Mouse (Mus musculus) v-Abl transformed pro-B cells (cell line): ENCODE results near the gene Cstf1.

Experiments
- in situ Hi-C, 2 experiments: fragments of 400-800 bp; cut with MboI; formaldehyde crosslinking; loops; one replicate each; pipeline ENCODE4 v1.15.1; 2025; ENCODE audit not compliant: unreplicated experiment in 2 of 2

Gene Cstf1

DNA sequence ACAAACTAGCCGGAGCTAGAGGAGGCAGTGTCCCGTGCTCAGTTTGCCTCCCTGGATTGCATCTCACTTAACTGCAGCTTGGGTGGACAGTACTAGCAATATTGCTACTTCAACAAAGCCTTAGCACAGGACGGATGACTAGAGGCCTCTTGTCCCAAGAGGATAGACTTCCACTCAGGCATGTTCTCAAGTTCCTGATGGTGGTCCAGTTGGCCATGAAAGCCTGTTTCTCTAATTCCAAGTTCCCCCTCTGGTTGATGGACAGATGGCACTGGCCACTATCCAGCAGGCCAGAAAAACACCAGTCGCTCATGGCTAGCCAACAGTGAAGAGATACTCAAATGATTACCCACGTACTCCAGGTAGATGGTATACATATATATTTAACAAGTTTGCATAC, 14.6 kb upstream of the Cstf1 start:
- in situ Hi-C loops: loop anchor here in 1 of 2 experiments (25.0 kb wide), 1 partner anchor 1306 kb away; the partner anchor contains the start of gene Rab22a

DNA sequence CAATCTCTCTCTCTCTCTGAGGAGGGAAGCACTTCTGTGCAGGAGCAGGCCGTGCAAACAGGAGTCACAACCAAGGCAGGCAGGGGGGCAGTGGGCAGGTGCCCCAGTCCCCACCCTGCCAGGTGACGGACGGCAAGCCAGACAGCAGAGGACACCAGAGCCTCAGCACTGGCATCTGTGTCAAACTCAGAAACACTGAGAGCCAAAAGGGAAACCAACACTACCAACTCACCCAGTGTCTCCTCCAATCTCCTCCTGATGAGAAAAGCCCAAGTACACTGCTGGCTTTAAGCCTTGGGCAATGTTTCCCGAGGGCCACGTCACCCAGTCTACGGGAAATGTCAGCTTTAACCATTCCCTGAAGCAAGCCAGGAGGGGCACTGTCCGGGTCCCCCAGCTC, 7.3 kb upstream of the Cstf1 start:
- in situ Hi-C loops: loop anchor here in 1 of 2 experiments (25.0 kb wide), 1 partner anchor 1299 kb away; the partner anchor contains the start of gene Rab22a

DNA sequence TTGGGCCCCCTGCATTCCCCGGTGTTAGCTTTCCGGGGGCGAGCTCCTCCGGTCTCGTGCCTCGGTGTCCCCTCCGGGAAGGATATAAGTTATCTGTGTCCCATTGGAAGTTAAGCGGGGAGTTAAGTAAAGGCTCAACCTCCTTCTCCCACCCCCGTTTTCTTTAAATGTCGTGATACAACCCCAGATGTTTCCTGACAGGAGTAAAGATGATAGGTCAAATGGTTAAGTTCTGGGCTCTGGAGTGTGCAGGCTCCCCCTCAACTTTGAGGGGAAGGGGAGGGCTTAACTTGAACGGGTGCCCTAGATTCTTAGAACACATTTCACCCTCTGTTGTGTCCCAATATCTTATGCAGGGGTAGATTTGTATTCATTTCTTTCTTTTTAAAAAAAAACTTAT, 777 bp downstream of the Cstf1 start:
- in situ Hi-C loops: loop anchor here in 1 of 2 experiments (25.0 kb wide), 1 partner anchor 1291 kb away; the partner anchor contains the start of gene Rab22a

DNA sequence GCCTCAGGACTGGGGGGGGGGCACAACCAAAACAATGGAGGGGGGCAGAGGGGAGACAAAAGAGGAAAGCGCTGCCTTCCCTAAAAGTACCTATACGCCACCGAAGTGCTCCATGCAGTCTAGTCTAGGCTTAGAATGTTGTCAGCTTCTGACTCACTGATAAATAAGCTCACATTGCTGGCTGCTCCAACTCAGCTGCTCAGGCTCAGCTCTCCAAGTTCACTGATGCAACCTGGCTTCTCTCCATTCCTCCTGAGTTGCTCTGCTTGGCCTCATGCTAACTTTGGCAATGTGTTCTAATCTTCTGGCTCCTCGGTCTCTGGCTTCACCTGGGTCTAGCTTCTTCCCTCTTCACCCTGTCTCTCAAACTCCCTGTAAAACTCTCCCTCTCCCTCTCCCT, 6.1 kb downstream of the Cstf1 start:
- in situ Hi-C loops: loop anchor here in 1 of 2 experiments (5.0 to 25.0 kb wide), 2 partner anchors 71 to 661 kb away; no protein-coding TSS in a partner anchor

DNA sequence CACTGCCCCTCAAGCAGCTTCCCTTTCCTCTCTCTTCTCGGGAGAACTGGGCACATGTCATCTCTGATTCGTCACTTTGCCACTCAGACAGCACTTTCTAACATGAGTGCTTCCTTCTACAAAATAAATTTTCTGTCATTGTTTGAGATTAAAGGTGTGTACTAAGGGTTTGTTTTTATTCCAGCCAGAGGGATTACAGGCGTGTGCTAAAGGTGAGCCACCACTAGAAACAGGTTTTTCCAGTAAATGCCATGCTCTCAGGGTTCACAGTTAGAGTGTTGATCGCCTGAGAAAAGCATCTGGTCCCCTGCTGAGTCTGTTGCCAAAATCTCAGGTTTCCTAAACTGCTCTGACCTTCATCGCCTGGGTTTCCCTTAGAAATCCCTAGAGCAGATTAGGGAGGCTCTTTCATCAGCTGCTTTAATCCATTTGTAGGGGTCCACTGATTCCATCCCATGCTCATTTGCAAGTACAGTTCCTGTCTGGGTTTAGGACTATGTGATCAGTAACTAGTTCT, 6.6 kb downstream of the Cstf1 start:
- in situ Hi-C loops: loop anchor here in 1 of 2 experiments (5.0 to 25.0 kb wide), 2 partner anchors 70 to 660 kb away; no protein-coding TSS in a partner anchor

DNA sequence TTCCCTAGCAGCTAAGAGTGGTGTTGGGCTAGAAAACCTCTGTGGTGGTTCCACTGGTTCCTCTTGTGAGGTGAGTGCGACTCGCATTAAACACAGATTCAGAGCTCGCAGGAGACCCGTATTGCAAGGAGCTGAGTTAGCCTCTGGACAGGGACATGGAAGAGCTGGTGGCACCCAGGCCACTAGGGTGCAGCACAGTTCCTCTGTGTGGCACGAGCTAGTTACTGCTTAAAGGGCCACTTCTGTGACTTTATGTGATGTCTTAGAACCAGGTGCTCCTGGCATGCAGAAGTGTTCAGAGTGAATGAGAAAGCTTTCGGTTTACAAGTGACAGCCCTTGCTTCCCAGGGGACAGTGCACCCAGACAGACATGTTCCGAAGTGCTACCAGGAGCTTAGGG, 7.9 kb downstream of the Cstf1 start:
- in situ Hi-C loops: loop anchor here in 1 of 2 experiments (5.0 to 25.0 kb wide), 2 partner anchors 69 to 659 kb away; no protein-coding TSS in a partner anchor

DNA sequence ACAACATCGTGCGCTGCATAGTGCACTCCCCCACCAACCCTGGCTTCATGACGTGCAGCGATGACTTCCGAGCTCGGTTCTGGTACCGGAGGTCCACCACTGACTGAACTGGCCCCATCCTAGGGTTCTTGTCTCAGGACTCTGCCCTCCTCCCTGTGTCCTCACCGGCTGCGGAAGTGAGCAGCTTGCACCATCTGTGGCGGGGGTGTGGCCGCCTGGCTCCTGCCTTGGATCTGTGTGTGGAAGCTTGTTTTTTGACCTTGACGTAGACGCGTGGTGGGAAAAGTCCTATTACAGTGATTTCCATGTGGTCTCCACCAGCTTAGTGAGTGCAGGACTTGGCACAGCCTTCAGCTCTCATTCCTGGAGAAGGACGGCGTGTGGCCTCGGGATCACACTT, 10.0 kb downstream of the Cstf1 start:
- in situ Hi-C loops: loop anchor here (5.0 to 25.0 kb wide), 4 partner anchors 62 to 657 kb away; partner anchors contain the start of genes Spo11 (in 2 of the 2) and Rtf2 (in 1 of the 2)

DNA sequence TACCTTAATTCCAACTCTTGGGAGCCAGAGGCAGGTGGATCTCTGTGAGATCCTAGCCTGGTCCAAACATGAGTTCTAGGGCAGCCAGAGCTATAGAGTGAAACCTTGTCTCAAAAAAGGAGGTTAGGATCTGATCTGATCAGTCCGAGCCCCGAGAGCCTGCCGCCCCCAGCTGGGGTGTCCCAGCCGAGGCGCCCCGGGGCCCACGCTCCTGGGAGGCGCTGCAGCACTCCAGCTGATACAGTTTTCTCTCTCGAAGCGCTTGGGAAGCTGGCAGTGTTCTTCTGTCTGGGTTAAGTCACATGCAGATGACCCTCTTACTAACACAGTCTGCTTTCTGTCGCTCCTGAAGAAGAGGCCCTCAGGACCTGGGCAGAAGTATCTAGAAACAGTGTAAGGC, 10.9 kb downstream of the Cstf1 start:
- in situ Hi-C loops: loop anchor here (5.0 to 25.0 kb wide), 4 partner anchors 61 to 656 kb away; partner anchors contain the start of genes Spo11 (in 2 of the 2) and Rtf2 (in 1 of the 2)

DNA sequence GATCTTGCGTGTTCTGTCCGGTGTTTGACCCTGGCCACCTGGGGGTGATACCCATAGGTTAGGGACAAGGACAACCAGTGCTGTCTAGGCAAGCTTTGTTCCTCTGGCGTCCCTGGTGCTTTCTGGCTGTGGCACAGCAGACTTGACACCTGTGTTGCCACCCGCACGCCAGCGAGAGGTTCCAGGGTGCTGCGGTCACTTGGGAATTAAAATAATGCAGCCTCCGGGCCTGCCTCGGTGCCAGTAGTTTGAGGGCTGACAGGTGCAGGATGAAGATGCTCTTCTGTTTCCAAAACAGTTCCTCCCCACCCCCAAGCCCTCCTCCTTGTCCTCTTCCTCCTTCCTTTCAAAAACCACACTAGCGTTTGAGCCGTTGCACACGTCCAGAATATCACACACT, 11.4 kb downstream of the Cstf1 start:
- in situ Hi-C loops: loop anchor here (5.0 to 25.0 kb wide), 4 partner anchors 60 to 655 kb away; partner anchors contain the start of genes Spo11 (in 2 of the 2) and Rtf2 (in 1 of the 2)

DNA sequence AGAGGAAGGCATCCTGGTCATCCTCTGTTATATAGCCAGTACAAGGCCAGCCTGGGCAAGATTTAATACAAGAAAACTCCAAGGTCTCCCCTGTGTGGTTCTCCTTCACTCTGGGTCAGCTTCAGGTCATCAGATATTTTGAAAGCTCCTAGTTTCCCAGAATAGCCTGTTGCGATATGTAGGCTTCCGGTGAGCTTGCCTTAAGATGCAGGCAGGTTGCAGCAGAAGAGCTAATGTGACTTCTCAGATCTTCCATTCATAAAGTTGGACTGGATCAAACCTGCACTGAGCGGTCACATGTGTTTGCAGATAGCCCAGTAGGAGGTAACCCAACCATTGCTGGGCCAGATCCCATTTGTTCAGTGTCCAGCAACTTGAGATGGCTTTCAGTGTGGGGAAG, 14.2 kb downstream of the Cstf1 start:
- in situ Hi-C loops: loop anchor here (5.0 to 25.0 kb wide), 4 partner anchors 58 to 653 kb away; partner anchors contain the start of genes Spo11 (in 2 of the 2) and Rtf2 (in 1 of the 2)

DNA sequence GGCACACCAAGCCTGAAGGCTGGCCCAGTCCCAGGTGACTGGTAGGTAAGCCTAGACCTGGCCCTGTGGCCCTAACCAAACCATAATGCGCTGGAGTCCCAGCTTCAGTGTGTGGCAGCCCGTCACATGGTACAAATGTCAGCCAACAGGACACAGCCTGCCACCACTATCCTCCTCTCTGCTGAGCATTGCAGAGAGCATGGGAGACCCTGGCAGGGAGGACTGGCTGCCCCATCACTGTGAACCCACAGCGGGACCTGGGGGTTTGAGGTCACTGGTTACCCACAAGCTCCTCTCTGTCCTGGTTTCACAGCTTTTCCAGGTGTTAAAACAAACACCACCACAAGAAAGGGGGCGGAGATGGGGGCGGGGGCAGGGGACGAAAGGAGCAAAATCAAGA, 19.9 kb downstream of the Cstf1 start:
- in situ Hi-C loops: loop anchor here (10.0 to 25.0 kb wide), 2 partner anchors 647 to 1144 kb away; no protein-coding TSS in a partner anchor

DNA sequence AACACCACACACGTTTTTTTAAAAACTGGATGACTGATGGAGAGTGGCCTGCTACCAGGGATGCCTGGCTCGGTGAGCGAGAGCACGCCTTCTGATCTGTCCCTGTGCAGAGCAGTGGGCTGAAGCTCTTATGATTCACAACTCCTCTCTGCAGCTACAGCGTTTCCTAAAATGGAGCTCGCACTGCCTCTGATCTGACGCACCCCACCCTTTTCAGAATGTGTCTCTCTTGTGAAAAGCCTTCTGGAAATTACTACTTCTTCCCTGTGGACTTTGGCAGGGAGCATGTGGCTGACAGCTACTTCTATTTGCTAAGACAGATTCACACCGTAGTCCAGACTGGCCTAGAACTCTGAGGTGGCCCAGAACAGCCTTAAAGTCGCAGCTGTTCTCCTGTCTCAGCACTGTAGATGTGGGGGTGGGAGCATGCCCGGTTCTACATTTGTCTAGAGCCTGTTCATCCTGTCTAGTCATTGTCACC, 21.6 kb downstream of the Cstf1 start:
- in situ Hi-C loops: loop anchor here (10.0 to 25.0 kb wide), 2 partner anchors 645 to 1143 kb away; no protein-coding TSS in a partner anchor

DNA sequence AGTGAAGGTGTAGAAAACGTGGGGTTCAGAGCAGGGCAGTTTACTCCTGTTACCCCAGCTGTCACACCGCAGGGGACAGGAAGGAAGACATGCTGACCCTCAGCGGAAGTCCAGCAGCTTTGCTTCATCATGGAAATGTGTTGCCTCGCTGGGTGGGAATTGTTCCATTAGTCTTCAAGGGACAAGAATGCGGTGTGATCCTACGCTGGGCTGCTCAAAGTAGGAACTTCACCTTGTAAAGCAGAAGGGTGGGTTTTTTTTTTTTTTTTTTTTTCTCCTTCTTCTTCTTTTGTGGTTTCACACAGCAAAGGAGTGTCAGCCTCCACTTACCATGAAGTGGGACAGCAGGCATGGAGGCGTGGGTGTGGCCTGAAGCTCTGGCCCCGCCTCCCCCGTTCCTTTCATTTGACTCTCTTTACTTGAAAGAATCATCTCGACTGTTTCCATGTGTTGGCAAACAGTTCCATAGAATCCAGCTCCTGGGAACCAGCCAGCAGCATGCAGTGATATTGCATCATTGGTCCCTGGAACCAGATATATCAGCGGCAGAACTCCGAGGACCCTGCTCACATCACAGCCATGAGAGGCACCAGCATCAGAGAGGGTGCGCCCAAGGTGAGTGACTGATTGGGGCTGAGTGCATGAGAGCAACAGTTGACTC, 23.0 kb downstream of the Cstf1 start, which contains the start of gene Cass4:
Gene Cass4 (plus strand): TSS at position 404 of the 661 bp plus-strand sequence.
- in situ Hi-C loops: loop anchor here (10.0 to 25.0 kb wide), 2 partner anchors 644 to 1141 kb away; no protein-coding TSS in a partner anchor

DNA sequence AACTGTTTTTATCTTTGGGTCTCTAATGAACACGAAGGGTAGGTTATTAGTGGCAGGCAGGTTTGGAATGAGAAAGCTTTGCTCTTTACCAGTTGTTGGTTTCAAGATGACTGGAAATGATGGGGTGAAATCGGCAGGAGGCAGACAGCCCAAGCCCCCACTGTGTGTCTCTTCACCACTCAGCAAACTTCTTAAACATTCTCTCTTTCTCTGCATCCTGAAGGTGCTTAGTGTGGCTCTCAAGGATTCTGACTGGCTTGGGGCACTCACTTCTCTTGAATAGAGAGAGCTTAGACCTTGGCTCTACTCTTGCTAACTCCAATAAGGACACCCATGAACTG, 23.5 kb downstream of the Cstf1 start:
- in situ Hi-C loops: loop anchor here (10.0 to 25.0 kb wide), 2 partner anchors 643 to 1141 kb away; no protein-coding TSS in a partner anchor

DNA sequence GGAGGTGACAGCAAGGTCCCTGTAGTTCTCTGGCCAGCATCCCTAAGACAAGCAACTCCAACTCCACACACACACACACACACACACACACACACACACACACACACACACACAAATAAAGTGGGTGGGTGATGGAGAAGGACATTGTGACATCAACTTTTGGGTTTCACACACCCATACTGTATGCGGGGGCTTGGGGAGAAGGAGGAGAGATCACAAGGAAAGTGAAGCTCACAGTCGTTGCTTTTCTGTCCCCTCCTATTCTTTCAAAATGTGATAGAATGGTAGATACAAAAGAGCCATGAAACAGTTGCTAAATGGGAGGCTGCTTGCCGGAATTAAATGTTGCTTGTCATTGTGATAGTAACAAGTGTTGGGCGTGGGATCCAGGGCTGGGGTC, 24.2 kb downstream of the Cstf1 start:
- in situ Hi-C loops: loop anchor here (10.0 to 25.0 kb wide), 2 partner anchors 643 to 1140 kb away; no protein-coding TSS in a partner anchor

DNA sequence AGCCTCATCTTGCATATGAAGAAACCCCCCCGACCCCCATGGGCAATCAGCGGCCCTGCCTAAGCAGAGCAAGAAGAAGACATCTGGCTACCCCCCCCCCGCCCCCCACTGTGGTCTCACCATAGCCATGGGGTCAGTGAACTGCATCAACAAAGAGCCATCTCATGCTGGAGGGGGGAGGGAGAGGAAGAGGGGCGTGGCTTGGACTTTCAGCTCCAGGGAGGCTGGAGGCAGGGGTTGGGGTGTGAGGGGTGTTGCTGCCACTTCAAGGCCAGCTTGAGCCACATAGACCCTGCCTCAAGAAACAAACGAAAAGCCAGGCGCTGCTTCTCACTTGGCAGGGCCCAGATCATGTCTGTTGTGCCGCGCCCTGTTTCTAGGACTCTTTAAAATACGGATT, 25.5 kb downstream of the Cstf1 start:
- in situ Hi-C loops: loop anchor here (10.0 to 25.0 kb wide), 2 partner anchors 641 to 1139 kb away; no protein-coding TSS in a partner anchor

DNA sequence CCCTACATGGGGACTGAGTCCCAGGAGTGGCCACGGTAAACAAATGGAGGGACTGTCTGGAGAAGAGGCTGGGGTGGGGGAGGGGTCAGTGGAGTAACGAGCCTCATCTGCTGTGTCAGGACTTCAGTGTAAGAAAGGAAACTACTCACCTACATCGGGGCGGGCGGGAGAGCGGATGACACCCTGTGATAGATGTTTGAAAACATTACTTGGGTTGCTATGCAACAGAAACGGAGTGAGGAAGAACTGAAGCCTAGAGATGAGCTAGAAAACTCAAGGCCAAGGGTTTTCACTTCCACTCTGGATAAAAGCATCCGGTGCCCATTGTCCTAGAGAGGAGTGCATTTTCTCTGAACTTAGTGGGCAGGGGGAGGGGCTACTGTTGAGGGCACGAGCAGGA, 29.4 kb downstream of the Cstf1 start:
- in situ Hi-C loops: loop anchor here (10.0 to 25.0 kb wide), 2 partner anchors 637 to 1135 kb away; no protein-coding TSS in a partner anchor

DNA sequence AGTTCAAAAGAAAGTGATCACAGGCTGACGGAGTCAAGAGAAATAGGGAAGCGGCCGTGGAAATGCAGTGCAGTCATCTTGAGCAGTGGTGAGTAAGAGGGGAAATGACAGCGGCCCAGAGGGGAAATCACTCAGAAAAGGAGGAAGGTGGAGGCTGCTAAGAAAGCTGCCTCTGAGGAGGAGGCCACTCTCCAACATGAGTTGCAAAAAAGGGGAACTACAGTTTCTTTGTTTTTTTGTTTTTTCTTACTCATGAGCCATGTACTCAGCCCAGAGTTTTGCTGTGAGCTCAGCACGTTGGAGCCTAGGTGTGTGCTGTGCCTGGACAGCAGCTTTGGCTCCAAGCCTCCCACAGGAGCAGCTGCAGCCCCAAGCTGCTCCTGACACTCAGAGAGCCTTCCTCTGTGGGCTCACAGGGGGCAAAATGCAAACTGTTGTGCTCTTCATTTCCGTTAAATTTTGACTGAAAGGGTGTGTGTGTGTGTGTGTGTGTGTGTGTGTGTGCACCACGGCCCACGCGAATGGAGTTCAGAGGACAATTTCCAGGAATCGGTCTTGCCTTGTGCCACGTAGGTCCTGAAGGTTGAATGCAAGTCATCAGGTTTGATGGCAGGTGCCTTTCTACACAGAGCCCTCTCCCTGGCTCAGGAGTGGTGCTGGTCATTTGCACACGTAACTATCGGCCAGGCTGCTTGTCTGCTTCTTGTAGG, 30.8 kb downstream of the Cstf1 start:
- in situ Hi-C loops: no loop called here

DNA sequence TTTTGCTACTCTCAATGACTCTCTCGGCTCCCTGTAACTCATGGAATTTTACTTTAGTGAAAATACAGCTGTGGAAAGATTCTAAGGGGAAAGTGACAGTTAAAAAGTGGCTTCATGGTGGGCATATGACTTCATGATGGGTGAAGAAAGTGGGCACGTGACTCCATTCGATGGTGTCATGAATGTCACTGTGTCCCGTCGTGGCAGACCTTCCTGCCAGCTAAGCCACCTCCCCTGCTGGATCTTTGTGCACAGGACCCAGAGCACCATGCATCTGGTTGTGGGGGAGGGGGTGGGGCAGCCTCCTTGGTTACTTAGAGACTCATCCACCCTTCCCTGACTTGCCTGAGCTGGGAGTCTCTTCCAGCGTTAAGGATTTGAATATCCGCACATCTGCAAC, 33.8 kb downstream of the Cstf1 start:
- in situ Hi-C loops: no loop called here

DNA sequence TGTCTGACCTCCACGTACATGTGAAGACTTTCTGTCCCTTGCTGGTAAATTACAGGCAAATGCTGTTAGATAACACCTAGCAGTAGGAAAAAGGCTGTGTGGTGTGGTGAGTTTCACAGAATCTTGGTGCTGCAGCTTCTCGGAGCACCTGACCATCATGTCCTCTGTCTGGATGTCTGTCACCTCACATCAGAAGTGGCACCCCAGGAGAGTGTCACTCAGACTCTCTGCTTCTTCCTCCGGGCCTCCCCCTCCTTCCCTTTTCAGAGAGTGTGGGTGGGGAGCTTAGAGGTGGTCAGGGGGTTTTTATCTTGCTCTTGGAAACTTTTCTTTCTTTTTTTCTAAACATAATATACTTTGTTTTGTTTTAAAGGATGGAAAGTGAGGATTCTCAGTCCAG, 34.5 kb downstream of the Cstf1 start:
- in situ Hi-C loops: no loop called here
